Mouse (Mus musculus): ENCODE data around the gene Gm13696. TPM values are rescaled to one million over a fixed set of nuclear protein-coding genes. Genes with fewer than 3 reads are reported as not detected.
"Not testable (repeated sequence)": the region's sequence is repeated elsewhere in the genome, so short reads cannot be mapped to it uniquely, and the experiment has no call there.

The Gm13696 gene
- polyA plus RNA-seq, 1 experiment from 2014 or later = not detected

DNA sequence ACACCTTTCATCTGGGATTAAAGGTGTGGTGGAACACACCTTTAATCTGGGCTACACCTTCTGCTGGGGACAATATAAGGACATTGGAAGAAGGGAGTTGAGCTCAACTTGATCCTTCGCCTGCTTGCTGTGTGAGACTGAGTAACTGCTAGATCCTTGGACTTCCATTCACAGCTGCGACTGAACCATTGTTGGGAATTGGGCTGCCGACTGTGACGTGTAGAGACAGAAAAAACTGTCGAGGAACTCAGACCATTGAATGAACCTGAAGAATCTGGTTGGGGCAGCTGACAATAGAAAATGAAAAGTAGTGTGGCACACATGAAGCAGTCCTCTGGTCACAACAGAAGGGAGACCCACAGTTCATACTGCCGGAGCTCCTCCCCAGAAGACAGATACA, 17.3 kb downstream of the Gm13696 start, which contains the start of gene Gm13691:
Gm13691 (plus strand) TSS at position 301 of the 400 bp plus-strand sequence.
- H3K27ac ChIP-seq (ENCODE audit: low read depth); H3K4me1 ChIP-seq (ENCODE audit: insufficient read depth); H3K4me3 ChIP-seq (ENCODE audit: low read depth, low read length); DNase-seq; H3K27me3 ChIP-seq (ENCODE audit: insufficient read depth, low read length); H3K4me2 ChIP-seq; ATAC-seq (ENCODE audit: insufficient read depth); H3K9ac ChIP-seq; H3K36me3 ChIP-seq (ENCODE audit: insufficient read depth); H3K9me3 ChIP-seq (ENCODE audit: low read depth, low read length): not testable (repeated sequence)
- WGBS = no CpG with 5 or more reads among the region's 6 CpGs

GRCm38 (mm10) chr2:83993639-83994255, 20.8 kb downstream of the Gm13696 start:
- H3K9me3 ChIP-seq (ENCODE audit: low read depth, low read length); H3K9ac ChIP-seq; H3K4me3 ChIP-seq (ENCODE audit: low read depth, low read length); H3K4me1 ChIP-seq (ENCODE audit: insufficient read depth); H3K27ac ChIP-seq (ENCODE audit: low read depth); H3K36me3 ChIP-seq (ENCODE audit: insufficient read depth); H3K27me3 ChIP-seq (ENCODE audit: insufficient read depth, low read length): not testable (repeated sequence)
- ATAC-seq (ENCODE audit: insufficient read depth) = peak; percentile 87; the same call in 1 of the 2 replicates
- H3K4me2 ChIP-seq = peak overlapping the region; percentile 33
- 23% methylated on average over 6 of the region's 9 CpGs for WGBS
- peak; percentile 64 for DNase-seq

DNA sequence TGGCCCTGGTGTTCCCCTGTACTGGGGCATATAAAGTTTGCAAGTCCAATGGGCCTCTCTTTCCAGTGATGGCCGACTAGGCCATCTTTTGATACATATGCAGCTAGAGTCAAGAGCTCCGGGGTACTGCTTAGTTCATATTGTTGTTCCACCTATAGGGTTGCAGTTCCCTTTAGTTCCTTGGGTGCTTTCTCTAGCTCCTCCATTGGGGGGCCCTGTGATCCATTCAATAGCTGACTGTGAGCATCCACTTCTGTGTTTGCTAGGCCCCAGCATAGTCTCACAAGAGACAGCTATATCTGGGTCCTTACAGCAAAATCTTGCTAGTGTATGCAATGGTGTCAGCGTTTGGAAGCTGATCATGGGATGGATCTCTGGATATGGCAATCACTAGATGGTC, 21.6 kb downstream of the Gm13696 start:
- H3K4me2 ChIP-seq; H3K9me3 ChIP-seq (ENCODE audit: low read depth, low read length); H3K27me3 ChIP-seq (ENCODE audit: insufficient read depth, low read length); H3K4me1 ChIP-seq (ENCODE audit: insufficient read depth); DNase-seq; H3K36me3 ChIP-seq (ENCODE audit: insufficient read depth); H3K4me3 ChIP-seq (ENCODE audit: low read depth, low read length); H3K27ac ChIP-seq (ENCODE audit: low read depth); H3K9ac ChIP-seq; ATAC-seq (ENCODE audit: insufficient read depth): not testable (repeated sequence)
- no CpG with 5 or more reads among the region's 3 CpGs for whole genome bisulfite sequencing

- 37% methylated on average over 1 of the region's 1 CpGs for WGBS
- Histone ChIP-seq H3K27me3 (ENCODE audit: insufficient read depth, low read length) (no peaks in the 10 kb centered on the region), H3K4me2 (no peak overlapping the region), H3K27ac (ENCODE audit: low read depth) (no peak overlapping the region), H3K4me3 (ENCODE audit: low read depth, low read length) (no peak overlapping the region), H3K36me3 (ENCODE audit: insufficient read depth) (no peaks in the 10 kb centered on the region), H3K4me1 (ENCODE audit: insufficient read depth) (0 out of 2 replicates have a peak, but pooled peaks cover 3% of the 10 kb centered on the region), H3K9me3 (ENCODE audit: low read depth, low read length) (no peaks in the 10 kb centered on the region), H3K9ac (no peak overlapping the region)
- no peak for TF ChIP-seq CTCF (IDR thresholded peaks at IDR 0.05; ENCODE audit: low read depth)
- DNase-seq = no peak
- ATAC-seq (ENCODE audit: insufficient read depth) = no peak
Observed at GRCm38 (mm10) chr2:84008913-84009312, 36.0 kb downstream of the Gm13696 start.

- 53% methylated on average over 3 of the region's 3 CpGs for WGBS
- DNase-seq (no peak), ATAC-seq (ENCODE audit: insufficient read depth) (no peak)
- Histone ChIP-seq H3K27me3 (ENCODE audit: insufficient read depth, low read length) (no peaks in the 10 kb centered on the region), H3K36me3 (ENCODE audit: insufficient read depth) (no peaks in the 10 kb centered on the region), H3K4me3 (ENCODE audit: low read depth, low read length) (no peak overlapping the region), H3K27ac (ENCODE audit: low read depth) (no peak overlapping the region), H3K9me3 (ENCODE audit: low read depth, low read length) (no peaks in the 10 kb centered on the region), H3K9ac (no peak overlapping the region), H3K4me1 (ENCODE audit: insufficient read depth) (0 out of 2 replicates have a peak, but pooled peaks cover 3% of the 10 kb centered on the region), H3K4me2 (no peak overlapping the region)
- TF ChIP-seq CTCF (IDR thresholded peaks at IDR 0.05; ENCODE audit: low read depth) = no peak
Observed at GRCm38 (mm10) chr2:84009818-84010217, 36.9 kb downstream of the Gm13696 start.

- no peak for TF ChIP-seq CTCF (IDR thresholded peaks at IDR 0.05; ENCODE audit: low read depth)
- ATAC-seq (ENCODE audit: insufficient read depth) = peak; percentile 52; the same call in 1 of the 2 replicates
- H3K36me3 ChIP-seq (ENCODE audit: insufficient read depth) = no peaks in the 10 kb centered on the region
- H3K4me3 ChIP-seq (ENCODE audit: low read depth, low read length) = no peak overlapping the region
- H3K27me3 ChIP-seq (ENCODE audit: insufficient read depth, low read length) = no peaks in the 10 kb centered on the region
- H3K4me2 ChIP-seq = no peak overlapping the region
- H3K9me3 ChIP-seq (ENCODE audit: low read depth, low read length) = no peaks in the 10 kb centered on the region
- peaks cover 5% of the 10 kb centered on the region; the same call in 1 of the 2 replicates for H3K4me1 ChIP-seq (ENCODE audit: insufficient read depth)
- peak; percentile 33 for DNase-seq
- WGBS = 45% methylated on average over 6 of the region's 6 CpGs
- no peak overlapping the region for H3K9ac ChIP-seq
- no peak overlapping the region for H3K27ac ChIP-seq (ENCODE audit: low read depth)
Observed at GRCm38 (mm10) chr2:84014572-84014971, 41.6 kb downstream of the Gm13696 start.

- H3K9ac ChIP-seq; H3K27me3 ChIP-seq (ENCODE audit: insufficient read depth, low read length); H3K4me1 ChIP-seq (ENCODE audit: insufficient read depth); ATAC-seq (ENCODE audit: insufficient read depth); H3K4me2 ChIP-seq; H3K9me3 ChIP-seq (ENCODE audit: low read depth, low read length); H3K27ac ChIP-seq (ENCODE audit: low read depth); DNase-seq; H3K36me3 ChIP-seq (ENCODE audit: insufficient read depth); H3K4me3 ChIP-seq (ENCODE audit: low read depth, low read length): not testable (repeated sequence)
- WGBS = 69% methylated on average over 5 of the region's 5 CpGs
Observed at GRCm38 (mm10) chr2:84016291-84016690, 43.4 kb downstream of the Gm13696 start.

Data from lung, embryonic 14.5 days (tissue).